Mouse (Mus musculus): ENCODE results near the gene Rfx8. TPM values are rescaled to one million over a fixed set of nuclear protein-coding genes. Genes with fewer than 3 reads are reported as not detected.

Rfx8 gene
- polyA plus RNA-seq, 1 experiment: not detected

DNA sequence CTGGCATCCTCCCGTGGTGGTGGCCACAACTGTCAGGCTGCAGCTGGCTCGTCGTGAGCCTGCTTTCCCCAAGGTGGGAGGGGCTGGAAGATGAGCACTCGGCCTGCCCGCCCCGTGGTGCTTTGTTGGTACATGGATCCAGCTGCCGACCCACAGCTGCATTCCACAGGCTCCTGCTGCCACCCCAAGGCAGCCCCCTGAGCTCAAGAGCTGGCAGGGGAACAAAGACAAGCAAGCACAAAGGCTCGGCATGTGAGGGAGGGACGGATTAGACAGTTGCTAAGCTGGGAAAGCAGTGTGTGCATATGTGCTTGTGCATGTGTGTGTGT lies 19.6 kb downstream of the Rfx8 start:
- Histone ChIP-seq H3K27ac (ENCODE audit: insufficient read depth, low read length) (no peak overlapping the region), H3K4me1 (ENCODE audit: control insufficient read depth, insufficient read depth, low read length) (no peaks in the 10 kb centered on the region), H3K4me3 (ENCODE audit: insufficient read depth, low read length) (no peak overlapping the region)
- TF ChIP-seq CTCF (IDR thresholded peaks at IDR 0.05; ENCODE audit: borderline replicate concordance, insufficient read depth, low read length) (no peak), POLR2A (IDR thresholded peaks at IDR 0.05; ENCODE audit: low read depth, low read length) (no peak)

DNA sequence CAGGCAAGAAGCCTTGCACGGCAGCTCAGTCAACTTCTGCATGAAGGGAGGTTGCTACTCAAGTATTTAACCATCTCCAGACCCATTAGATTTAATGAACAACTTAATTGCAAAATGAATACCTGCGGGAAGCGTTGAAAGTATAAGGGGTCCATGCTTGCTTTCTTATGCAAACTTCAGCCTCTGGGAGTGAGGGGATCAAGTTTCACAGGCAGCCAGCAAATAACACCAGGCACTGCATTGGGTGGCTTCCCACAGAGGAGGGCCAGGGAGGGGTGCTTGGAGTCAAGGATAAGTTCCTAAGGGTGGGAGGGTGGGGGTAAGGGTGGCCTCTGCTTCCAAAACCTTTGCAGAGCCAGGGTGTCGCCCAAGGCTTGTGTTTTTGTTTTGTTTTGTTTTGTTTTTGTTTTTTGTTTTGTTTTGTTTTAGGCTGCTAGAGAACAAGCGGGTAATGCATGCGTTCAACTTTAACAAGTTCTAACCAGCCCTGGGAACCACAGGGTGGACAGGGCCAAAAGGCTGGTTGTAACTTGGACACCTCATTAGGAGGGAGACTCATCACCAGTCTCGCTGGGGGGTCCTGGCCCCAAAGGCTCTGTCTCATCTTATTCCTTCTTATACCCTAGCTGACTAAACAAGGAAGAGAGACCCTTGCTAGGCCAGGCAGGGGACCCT lies 20.1 kb downstream of the Rfx8 start:
- no peaks in the 10 kb centered on the region for H3K4me1 ChIP-seq (ENCODE audit: control insufficient read depth, insufficient read depth, low read length)

DNA sequence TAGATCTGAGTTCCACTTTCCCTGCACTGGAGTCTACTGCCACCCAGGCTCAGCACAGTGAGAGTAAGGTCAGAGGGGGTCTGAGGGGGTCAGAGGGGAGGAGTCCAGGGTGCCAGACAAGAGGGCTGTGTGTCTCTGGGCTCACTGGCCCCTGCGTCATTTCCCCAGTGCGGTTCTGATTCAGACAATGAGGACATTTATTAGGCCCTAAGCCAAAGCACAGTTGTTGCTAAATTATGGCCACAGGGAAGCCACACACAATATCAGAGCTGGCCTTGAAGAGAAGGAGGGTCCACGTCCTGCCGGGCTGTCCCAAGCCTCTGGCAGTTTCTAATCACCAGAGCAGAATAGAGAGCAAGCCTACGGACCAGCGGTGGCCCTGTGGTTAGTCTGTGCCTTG lies 22.3 kb downstream of the Rfx8 start:
- no peak overlapping the region for H3K27ac ChIP-seq (ENCODE audit: insufficient read depth, low read length)
- TF ChIP-seq POLR2A (IDR thresholded peaks at IDR 0.05; ENCODE audit: low read depth, low read length) (no peak), CTCF (IDR thresholded peaks at IDR 0.05; ENCODE audit: borderline replicate concordance, insufficient read depth, low read length) (no peak)
- no peaks in the 10 kb centered on the region for H3K4me1 ChIP-seq (ENCODE audit: control insufficient read depth, insufficient read depth, low read length)
- H3K4me3 ChIP-seq (ENCODE audit: insufficient read depth, low read length): no peak overlapping the region

More for the DNA sequence above, 20.1 kb downstream of the Rfx8 start:
- H3K4me3 ChIP-seq (ENCODE audit: insufficient read depth, low read length): no peak overlapping the region
- no peak for TF ChIP-seq CTCF (IDR thresholded peaks at IDR 0.05; ENCODE audit: borderline replicate concordance, insufficient read depth, low read length)
- TF ChIP-seq POLR2A (IDR thresholded peaks at IDR 0.05; ENCODE audit: low read depth, low read length): no peak
- H3K27ac ChIP-seq (ENCODE audit: insufficient read depth, low read length): no peak overlapping the region

DNA sequence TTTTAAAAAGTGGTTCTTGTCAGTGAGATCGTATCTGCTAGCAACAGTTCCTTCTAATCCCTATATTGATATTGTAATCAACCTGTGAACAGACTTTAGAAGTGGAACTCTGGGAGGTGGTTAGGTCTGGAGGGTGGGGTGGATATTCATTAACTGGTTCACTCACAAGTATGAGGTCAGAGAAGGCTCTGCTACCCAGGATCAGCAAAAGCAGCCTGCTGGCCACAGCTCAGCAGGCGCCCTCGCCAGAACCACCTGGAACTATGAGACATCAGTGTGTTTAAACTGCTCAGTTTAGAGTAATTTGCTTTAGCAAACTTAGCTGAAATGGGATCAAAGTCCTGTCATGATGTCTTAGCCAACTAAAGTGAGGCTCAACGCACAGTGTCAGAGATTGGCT lies 25.6 kb downstream of the Rfx8 start:
- TF ChIP-seq CTCF (IDR thresholded peaks at IDR 0.05; ENCODE audit: borderline replicate concordance, insufficient read depth, low read length) (no peak), POLR2A (IDR thresholded peaks at IDR 0.05; ENCODE audit: low read depth, low read length) (no peak)
- H3K4me3 ChIP-seq (ENCODE audit: insufficient read depth, low read length): no peak overlapping the region
- H3K27ac ChIP-seq (ENCODE audit: insufficient read depth, low read length): no peak overlapping the region
- no peaks in the 10 kb centered on the region for H3K4me1 ChIP-seq (ENCODE audit: control insufficient read depth, insufficient read depth, low read length)

DNA sequence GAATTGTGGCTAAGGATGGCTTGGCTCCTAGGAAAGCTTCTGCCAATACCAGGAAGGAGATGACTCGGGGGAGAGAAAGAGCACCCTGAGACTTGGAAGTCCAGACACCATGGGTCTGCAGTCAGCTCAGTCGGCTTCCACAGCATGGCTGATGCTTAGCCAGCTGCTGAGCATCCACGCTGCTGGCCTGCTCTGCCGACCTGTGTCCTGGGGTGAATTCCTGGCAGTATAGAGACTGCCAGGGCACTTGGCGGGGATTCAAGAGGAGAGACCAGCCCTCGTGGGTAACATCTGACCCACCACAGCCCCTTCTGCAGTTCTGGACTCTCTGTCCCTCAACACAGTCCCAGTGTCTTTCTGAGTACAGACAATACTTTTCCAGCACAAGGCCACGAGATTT lies 26.0 kb downstream of the Rfx8 start:
- TF ChIP-seq POLR2A (IDR thresholded peaks at IDR 0.05; ENCODE audit: low read depth, low read length): no peak
- TF ChIP-seq CTCF (IDR thresholded peaks at IDR 0.05; ENCODE audit: borderline replicate concordance, insufficient read depth, low read length): no peak
- H3K27ac ChIP-seq (ENCODE audit: insufficient read depth, low read length): no peak overlapping the region

DNA sequence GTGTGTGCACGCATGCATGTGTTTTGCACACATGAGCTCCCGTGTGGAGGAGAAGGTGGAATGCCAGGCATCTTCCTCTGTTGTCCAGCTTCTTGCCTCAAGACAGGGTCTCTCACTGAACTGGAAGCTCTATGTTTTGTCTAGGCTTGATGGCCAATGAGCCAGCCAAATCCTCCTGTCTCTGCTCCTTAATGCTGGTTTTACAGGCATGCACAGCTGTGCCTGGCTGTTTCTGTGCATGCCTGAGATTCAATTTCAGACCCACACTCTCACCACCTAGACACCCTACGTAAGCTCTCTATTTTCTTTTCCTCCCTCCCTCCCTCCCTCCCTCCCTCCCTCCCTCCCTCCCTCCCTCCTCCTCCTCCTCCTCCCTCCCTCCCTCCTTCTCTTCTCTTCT lies 28.8 kb downstream of the Rfx8 start:
- Histone ChIP-seq H3K4me3 (ENCODE audit: insufficient read depth, low read length) (no peak overlapping the region), H3K27ac (ENCODE audit: insufficient read depth, low read length) (no peak overlapping the region), H3K4me1 (ENCODE audit: control insufficient read depth, insufficient read depth, low read length) (no peaks in the 10 kb centered on the region; the same call in 1 of the 2 replicates)
- TF ChIP-seq CTCF (IDR thresholded peaks at IDR 0.05; ENCODE audit: borderline replicate concordance, insufficient read depth, low read length) (no peak), POLR2A (IDR thresholded peaks at IDR 0.05; ENCODE audit: low read depth, low read length) (no peak)

More for the DNA sequence above, 26.0 kb downstream of the Rfx8 start:
- Histone ChIP-seq H3K4me3 (ENCODE audit: insufficient read depth, low read length) (no peak overlapping the region), H3K4me1 (ENCODE audit: control insufficient read depth, insufficient read depth, low read length) (no peaks in the 10 kb centered on the region)

DNA sequence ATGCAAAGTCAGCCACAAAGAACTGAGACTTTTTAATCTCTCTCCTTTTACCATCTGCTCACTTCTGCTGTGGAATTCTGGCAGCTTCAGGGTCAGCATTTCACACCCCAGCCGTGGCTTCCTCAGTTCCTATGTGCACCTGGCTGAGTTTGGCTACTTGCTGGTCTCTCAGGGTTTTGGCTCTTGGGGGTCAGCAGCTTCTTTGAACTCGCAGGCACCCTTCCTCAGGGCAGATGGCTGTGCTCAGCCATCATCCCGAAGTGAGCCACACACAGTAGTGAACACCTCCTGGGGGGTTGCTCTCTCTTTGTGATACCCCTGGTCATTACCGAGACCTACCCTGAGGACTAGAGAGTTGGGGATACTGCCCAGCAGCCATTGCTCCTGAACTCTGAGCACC lies 29.7 kb downstream of the Rfx8 start:
- Histone ChIP-seq H3K27ac (ENCODE audit: insufficient read depth, low read length) (no peak overlapping the region), H3K4me1 (ENCODE audit: control insufficient read depth, insufficient read depth, low read length) (no peaks in the 10 kb centered on the region; the same call in none of the 2 replicates), H3K4me3 (ENCODE audit: insufficient read depth, low read length) (no peak overlapping the region)
- TF ChIP-seq CTCF (IDR thresholded peaks at IDR 0.05; ENCODE audit: borderline replicate concordance, insufficient read depth, low read length): no peak
- no peak for TF ChIP-seq POLR2A (IDR thresholded peaks at IDR 0.05; ENCODE audit: low read depth, low read length)

DNA sequence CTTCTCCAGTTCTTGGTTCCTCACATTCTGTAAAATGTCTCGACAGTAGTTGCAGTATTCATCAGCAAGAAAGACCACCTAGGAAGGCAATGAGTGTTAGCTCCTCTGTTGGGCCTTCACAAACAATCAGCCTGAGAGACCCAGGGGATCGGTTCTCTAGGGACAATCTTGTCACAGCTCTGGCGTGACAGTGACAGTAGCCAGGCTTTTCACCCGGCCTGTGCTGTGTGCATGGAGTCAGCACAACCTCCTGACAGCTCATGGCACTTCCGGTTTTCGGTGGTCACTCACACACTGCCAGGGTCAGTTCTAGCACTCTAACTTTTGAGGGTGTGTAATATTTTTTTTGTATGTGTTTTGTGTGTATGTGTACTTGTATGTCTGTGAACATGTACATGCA lies 32.2 kb downstream of the Rfx8 start:
- Histone ChIP-seq H3K4me1 (ENCODE audit: control insufficient read depth, insufficient read depth, low read length) (no peaks in the 10 kb centered on the region; the same call in none of the 2 replicates), H3K27ac (ENCODE audit: insufficient read depth, low read length) (no peak overlapping the region), H3K4me3 (ENCODE audit: insufficient read depth, low read length) (no peak overlapping the region)
- TF ChIP-seq CTCF (IDR thresholded peaks at IDR 0.05; ENCODE audit: borderline replicate concordance, insufficient read depth, low read length) (no peak), POLR2A (IDR thresholded peaks at IDR 0.05; ENCODE audit: low read depth, low read length) (no peak)

DNA sequence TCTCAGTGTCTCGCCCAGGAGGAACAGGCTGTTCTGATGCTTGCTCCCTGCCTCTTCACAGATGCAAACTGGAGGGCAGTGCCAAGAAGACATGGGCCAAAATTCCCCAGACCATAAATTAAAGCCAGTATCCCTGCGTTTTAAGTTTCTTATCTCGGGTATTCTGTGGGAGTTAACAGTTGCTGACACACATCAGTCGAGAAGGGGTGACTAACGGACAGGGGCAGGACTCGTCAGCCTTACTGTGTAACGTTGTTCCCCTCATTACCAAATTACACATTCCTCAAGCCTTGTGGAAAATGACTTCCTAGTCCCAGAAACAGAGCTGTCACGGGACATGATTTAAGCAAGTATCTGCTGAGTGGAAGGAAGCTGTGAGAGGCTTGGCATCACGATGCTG lies 33.5 kb downstream of the Rfx8 start:
- H3K27ac ChIP-seq (ENCODE audit: insufficient read depth, low read length): no peak overlapping the region
- TF ChIP-seq POLR2A (IDR thresholded peaks at IDR 0.05; ENCODE audit: low read depth, low read length): no peak
- H3K4me1 ChIP-seq (ENCODE audit: control insufficient read depth, insufficient read depth, low read length): no peaks in the 10 kb centered on the region; the same call in none of the 2 replicates
- H3K4me3 ChIP-seq (ENCODE audit: insufficient read depth, low read length): no peak overlapping the region

DNA sequence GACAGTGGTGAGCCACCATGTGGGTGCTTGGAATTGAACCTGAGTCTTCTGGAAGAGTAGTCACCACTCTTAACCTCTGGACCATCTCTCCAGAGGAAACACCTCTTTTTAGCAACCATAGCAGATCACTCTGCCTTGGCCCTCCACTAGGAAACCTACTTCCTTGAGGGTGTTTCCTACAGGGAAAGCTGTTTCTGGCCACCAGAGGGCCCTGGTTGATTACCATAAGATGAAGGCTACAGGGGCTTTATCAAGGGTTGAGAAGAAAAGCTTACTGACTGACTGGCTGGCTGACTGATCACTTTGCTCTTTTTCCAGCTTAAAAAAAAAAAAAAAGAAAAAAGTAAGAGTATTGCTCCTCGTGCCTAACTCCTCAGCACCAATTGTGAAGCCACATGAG lies 35.0 kb downstream of the Rfx8 start:
- no peak for TF ChIP-seq POLR2A (IDR thresholded peaks at IDR 0.05; ENCODE audit: low read depth, low read length)
- no peak for TF ChIP-seq CTCF (IDR thresholded peaks at IDR 0.05; ENCODE audit: borderline replicate concordance, insufficient read depth, low read length)
- Histone ChIP-seq H3K4me3 (ENCODE audit: insufficient read depth, low read length) (no peak overlapping the region), H3K4me1 (ENCODE audit: control insufficient read depth, insufficient read depth, low read length) (no peaks in the 10 kb centered on the region; the same call in none of the 2 replicates), H3K27ac (ENCODE audit: insufficient read depth, low read length) (no peak overlapping the region)
